Mouse (Mus musculus) thymus, postnatal 0 days (tissue): ENCODE data around the gene Hsd11b1. TPM values are rescaled to one million over a fixed set of nuclear protein-coding genes. Genes with fewer than 3 reads are reported as not detected.

Experiments
- DNase-seq: peaks from one replicate; pipeline ENCODE4 v3.0.0-alpha.2; 2015; ENCODE audit warnings: low spot score
- polyA plus RNA-seq: library from polyadenylated mRNA; unstranded; fragments of >200 nt; fragmentation: Nextera tagmentation; extraction: Ambion mirVana; gene quantifications from 2 replicates; pipeline ENCODE4 v1.2.1, GENCODE M21; 2015

Hsd11b1 gene
- 43.6 and 49.4 TPM in 2 replicates for polyA plus RNA-seq

- peak; percentile 90 for DNase-seq
Observed at GRCm38 (mm10) chr1:193263955-193264598, at the start of gene Hsd11b1. Gene Hsd11b1, minus strand, starts transcription at chr1:193264075.

- no peak for DNase-seq
Observed at GRCm38 (mm10) chr1:193311596-193311995, 47.7 kb upstream of the Hsd11b1 start.

DNA sequence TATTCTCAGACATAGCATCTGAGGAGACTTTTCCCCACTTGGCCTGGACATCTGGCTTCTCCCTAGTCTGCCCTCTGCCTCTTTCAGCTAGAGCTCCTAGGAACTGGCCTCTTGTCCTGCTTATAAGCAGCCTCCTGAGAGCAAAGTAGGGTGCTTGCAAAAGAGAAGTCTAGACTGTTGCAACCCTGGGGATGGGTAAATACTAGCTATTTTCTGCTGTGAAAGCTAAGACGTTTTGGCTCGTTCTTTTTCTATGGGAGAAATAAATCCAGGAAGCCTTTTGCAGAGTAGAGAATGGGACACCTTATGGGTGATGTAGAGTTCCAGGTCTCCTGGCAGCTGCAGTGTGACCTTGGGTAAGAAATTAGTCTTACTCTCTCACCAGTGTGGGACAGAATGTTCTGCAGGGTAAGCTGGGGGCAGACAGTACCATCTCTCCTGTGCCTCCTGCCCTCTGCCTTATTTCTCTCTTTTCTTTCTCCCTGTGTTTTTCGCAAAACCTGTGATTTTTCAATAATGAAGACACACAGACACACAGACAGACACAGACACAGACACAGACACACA is 46.7 kb upstream of the Hsd11b1 start:
- DNase-seq, result no peak

- DNase-seq, result no peak
Observed at GRCm38 (mm10) chr1:193309785-193310518, 46.1 kb upstream of the Hsd11b1 start.

DNA sequence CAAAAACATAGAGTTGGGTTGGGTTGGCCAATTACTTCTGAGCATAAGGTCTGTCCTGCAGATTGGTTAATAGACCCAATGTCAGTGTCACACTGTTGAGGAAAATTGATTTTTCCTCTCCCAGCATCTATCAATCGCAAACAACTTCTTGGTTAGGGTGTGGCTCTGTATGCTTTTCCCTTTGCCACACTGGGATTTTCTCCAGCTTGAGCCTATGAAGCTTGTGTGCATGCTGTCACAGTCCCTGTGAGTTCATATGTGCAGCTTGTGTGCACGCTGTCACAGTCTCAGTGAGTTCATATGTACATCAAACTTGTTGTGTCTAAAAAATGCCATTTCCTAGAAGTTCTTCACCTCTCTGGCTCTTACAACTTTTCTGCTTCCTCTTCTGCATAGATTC is 43.0 kb upstream of the Hsd11b1 start:
- no peak for DNase-seq

GRCm38 (mm10) chr1:193305386-193305785 is 41.5 kb upstream of the Hsd11b1 start:
- DNase-seq, result no peak

DNA sequence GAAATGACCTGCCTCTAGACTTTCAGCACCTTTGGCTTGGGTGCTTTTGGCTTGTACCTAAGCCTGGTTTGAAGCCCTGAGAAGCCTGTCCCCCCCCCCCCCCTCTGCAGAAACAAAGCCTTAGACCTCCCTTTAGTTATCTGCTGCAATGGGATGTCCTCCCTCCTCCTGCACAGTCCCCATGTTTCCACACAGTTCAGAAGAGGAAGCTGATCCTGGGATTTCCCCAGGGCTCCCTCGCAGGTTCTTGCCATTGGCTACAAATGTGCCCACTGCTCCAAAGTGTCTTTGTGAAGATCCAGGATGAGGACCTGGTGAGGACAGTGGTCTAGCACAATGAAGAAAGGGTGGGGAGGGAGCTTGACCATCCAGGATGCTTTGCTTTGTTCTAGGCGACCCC is 39.2 kb upstream of the Hsd11b1 start:
- no peak for DNase-seq

GRCm38 (mm10) chr1:193302093-193302405 is 38.2 kb upstream of the Hsd11b1 start:
- DNase-seq, result no peak

DNA sequence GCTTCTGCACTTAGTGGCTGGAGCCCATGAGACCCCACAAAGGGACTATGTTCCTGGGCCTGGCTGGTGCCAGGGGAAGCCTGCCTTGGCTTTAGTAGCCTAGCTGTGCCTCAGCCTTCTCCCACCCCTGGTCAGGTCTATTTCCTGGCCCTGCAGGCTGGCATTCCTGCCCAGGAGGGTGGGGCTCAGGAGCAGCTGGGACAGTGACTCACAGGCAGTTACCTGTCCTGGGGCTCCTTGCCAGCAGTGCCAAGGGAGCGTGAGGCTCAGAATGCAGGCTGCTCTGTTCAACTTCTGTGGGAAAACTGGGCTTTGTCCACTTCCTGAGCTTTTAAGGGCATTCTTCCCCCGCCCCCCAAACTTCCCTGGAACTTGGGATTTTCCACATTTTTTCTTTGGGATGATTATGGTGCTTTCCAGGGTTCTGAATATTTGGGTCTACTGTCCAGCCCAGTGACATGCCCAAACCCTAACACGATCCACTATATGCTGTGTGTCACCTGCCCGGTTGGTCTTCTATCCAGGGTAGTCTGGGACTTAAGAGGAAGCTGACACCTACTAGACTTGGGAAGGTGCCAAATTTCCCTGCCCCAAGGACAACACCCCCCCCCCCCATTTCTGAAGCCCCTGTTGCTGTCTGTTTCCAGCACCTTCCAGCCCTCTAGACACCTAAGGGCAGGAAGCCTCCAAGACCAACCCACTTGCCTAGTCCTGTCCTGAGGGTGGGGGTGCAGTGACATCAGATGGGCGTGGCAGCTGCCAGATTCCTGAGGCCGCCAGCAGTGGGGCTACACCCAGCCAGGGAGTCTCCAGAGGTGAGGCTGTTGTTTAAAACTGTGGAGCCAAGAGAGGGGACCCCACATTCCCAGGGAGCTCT is 37.6 kb upstream of the Hsd11b1 start:
- no peak for DNase-seq

DNA sequence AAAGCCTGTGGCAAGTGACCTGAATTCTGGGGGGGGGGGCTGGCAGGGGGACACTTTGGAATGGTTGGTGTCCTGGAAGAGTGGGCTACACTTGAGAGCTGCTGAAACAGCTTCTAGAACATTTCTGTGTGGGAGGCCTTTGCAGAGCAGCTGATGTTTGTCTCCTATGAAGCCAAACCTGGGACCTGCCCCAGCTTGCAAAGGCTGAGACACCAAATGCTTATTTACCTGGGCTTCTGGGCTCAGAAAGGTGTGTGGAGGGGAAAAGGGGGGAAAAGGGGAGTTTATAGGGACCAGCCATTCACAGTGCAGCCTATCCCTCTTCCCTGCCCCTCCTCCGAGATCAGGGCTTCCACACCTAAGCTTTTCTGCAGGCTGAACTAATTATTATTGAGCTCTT is 36.1 kb upstream of the Hsd11b1 start:
- no peak for DNase-seq

- no peak for DNase-seq
Observed at GRCm38 (mm10) chr1:193298141-193298765, 34.4 kb upstream of the Hsd11b1 start.

- no peak for DNase-seq
Observed at GRCm38 (mm10) chr1:193295920-193296319, 32.0 kb upstream of the Hsd11b1 start.

GRCm38 (mm10) chr1:193293926-193294325 is 30.1 kb upstream of the Hsd11b1 start:
- no peak for DNase-seq

GRCm38 (mm10) chr1:193293039-193293438 is 29.2 kb upstream of the Hsd11b1 start:
- no peak for DNase-seq

GRCm38 (mm10) chr1:193290686-193291085 is 26.8 kb upstream of the Hsd11b1 start:
- no peak for DNase-seq

GRCm38 (mm10) chr1:193289914-193290313 is 26.0 kb upstream of the Hsd11b1 start:
- DNase-seq, result no peak

- no peak for DNase-seq
Observed at GRCm38 (mm10) chr1:193289076-193289475, 25.2 kb upstream of the Hsd11b1 start.

DNA sequence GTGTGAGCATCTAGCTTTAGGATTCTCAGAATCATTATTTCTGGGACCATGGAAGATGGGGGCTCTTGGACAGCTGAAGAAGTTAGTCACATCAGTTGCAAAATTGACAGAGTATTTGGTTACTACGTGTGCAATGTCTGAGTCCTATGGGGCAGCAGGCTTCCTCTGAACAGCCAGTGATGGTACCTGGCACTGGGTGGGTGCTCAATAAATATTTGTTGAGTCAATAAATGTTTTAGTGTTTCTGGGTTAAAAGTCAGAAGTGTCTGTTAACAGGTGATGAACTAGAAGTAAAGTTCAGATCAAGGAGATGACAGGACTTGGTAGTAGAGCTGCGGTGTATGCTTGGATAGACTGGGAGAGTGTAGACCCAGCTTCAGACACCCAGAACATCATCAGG is 23.7 kb upstream of the Hsd11b1 start:
- DNase-seq, result no peak

DNA sequence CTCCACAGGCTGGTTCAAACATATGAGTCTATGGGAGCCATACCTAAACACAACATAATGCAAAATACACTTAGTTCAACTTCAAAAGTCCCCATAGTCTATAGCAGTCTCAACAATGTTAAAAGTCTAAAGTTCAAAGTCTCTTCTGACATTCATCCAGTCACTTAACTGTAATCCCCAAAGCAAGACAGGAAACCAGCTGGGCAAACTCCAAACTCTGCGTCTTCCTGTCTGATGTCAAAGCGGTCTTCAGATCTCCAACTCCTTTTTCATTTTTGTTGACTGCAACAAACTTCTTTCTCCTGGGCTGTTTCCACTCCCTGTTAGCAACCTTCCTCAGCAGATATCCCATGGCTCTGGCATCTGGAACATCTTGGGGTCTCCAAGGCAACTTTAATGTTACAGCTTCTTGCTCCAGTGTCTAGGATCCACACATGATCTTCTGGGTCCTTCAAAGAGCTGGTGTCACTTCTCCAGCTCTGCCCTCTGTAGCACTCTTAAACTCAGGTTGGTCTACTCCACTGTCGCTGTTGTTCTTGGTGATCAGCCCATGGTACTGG is 22.0 kb upstream of the Hsd11b1 start:
- peak; percentile 65 for DNase-seq

- DNase-seq, result no peak
Observed at GRCm38 (mm10) chr1:193284228-193284779, 20.4 kb upstream of the Hsd11b1 start.

DNA sequence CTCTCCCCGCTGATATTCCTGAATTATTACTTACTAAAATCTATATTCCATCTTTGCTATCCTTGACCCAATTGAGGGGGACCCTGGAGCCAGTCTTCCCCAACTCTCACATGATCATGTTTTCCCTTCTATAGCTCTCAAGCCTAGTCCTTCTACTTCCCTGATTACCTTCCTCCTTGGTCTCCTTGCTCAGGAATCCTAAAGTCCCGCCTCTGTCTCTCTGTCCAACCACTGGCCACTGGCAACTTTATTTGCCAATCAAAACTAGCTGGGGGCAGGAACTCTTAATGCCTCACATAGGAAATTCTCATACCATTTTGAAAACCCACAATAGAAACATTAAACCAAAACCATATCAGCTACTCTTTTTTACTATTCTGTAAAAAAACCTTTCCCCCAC is 17.5 kb upstream of the Hsd11b1 start:
- DNase-seq, result no peak
